26 mouse cellular contexts compared by ENCODE assay signal in the genomic region with DNA sequence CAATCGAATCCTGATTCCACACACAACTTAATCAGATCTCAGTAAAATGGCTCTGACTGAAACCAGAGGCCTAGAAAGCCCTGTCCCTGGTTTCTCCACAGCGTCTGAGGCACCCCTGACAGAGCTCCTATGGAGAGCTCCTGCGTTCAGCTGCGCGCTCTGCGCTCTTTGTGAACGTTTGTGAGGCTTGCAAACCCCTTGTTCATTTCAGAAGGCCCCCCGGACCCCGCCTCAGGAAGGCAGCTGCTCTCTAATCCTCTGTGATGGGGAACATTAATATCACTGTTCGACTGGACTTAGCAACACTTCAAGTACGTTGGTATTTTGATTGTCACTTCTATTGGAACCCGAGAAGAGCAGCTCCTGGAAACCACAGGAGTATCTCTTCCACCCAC.
A peak's percentile ranks its signal among the peaks of the same experiment; 100 is the strongest.
DNase-seq lines count a peak whose midpoint lies in the region; ATAC-seq and TF ChIP-seq lines count a peak whose summit lies in the region.
"Had no signal": no experiment of that assay in that cellular context is flagged by ENCODE, and none has a peak within 500 bp of the region (broad histone marks: within the 10 kb centered on the region; RNA-seq: fewer than 3 reads in every experiment).

No protein-coding gene starts in this region.

- peak overlapping the region; percentile 73 for H3K27ac ChIP-seq in forebrain, embryonic 10.5 days
- H3K27ac ChIP-seq in forebrain, embryonic 12.5 days: no peak overlapping the region
- 0 out of 2 replicates have a peak overlapping the region, but pooled peaks have one; percentile 16 for H3K27ac ChIP-seq in heart, embryonic 13.5 days (replicated peaks)
- H3K27ac ChIP-seq in heart, embryonic 11.5 days (ENCODE audit: low read depth, low read length): no peak overlapping the region
- H3K27ac ChIP-seq in midbrain, embryonic 10.5 days (replicated peaks): peak overlapping the region; percentile 81
- H3K27ac ChIP-seq in midbrain, postnatal 0 days (ENCODE audit: low read depth, low read length): no peak overlapping the region
- H3K27ac ChIP-seq in midbrain, embryonic 14.5 days (replicated peaks; ENCODE audit: low read depth, low read length): no peak overlapping the region; the same call in 1 of the 2 replicates
- no peak overlapping the region for H3K27ac ChIP-seq in midbrain, embryonic 16.5 days (ENCODE audit: low read length)
- H3K27ac ChIP-seq: embryonic facial prominence, embryonic 12.5 days; embryonic facial prominence, embryonic 15.5 days; heart, adult 2 months; hindbrain, embryonic 13.5 days; hindbrain, postnatal 0 days had no signal

- 36% methylated on average over 12 of the region's 12 CpGs for WGBS in forebrain, embryonic 10.5 days
- 29% methylated on average over 12 of the region's 12 CpGs for WGBS in forebrain, embryonic 12.5 days
- 49% methylated on average over 12 of the region's 12 CpGs for WGBS in heart, embryonic 13.5 days
- 49% methylated on average over 12 of the region's 12 CpGs for WGBS in heart, embryonic 11.5 days (ENCODE audit: insufficient replicate concordance)
- WGBS in midbrain, embryonic 10.5 days: 25% methylated on average over 12 of the region's 12 CpGs
- 30% methylated on average over 12 of the region's 12 CpGs for WGBS in midbrain, postnatal 0 days
- WGBS in midbrain, embryonic 14.5 days: 13% methylated on average over 12 of the region's 12 CpGs
- 16% methylated on average over 12 of the region's 12 CpGs for WGBS in midbrain, embryonic 16.5 days

- TF ChIP-seq CTCF in midbrain, postnatal 0 days (IDR thresholded peaks at IDR 0.05): no peak

- H3K4me2 ChIP-seq in forebrain, embryonic 12.5 days: no peak overlapping the region
- peak overlapping the region; percentile 63 for H3K4me2 ChIP-seq in heart, embryonic 13.5 days
- H3K4me2 ChIP-seq in heart, embryonic 11.5 days: no peak overlapping the region
- H3K4me2 ChIP-seq in midbrain, postnatal 0 days (ENCODE audit: low read depth, low read length, poor library complexity, severe bottlenecking): no peak overlapping the region
- no peak overlapping the region for H3K4me2 ChIP-seq in midbrain, embryonic 14.5 days (ENCODE audit: low read length)
- H3K4me2 ChIP-seq in midbrain, embryonic 16.5 days (ENCODE audit: low read length): no peak overlapping the region
- H3K4me2 ChIP-seq: embryonic facial prominence, embryonic 15.5 days had no signal

- H3K4me3 ChIP-seq in forebrain, embryonic 10.5 days: no peak overlapping the region
- H3K4me3 ChIP-seq in forebrain, embryonic 12.5 days (replicated peaks): no peak overlapping the region
- no peak overlapping the region for H3K4me3 ChIP-seq in heart, embryonic 13.5 days
- no peak overlapping the region for H3K4me3 ChIP-seq in heart, embryonic 11.5 days (ENCODE audit: low read depth, low read length)
- H3K4me3 ChIP-seq in midbrain, embryonic 10.5 days: no peak overlapping the region
- no peak overlapping the region for H3K4me3 ChIP-seq in midbrain, postnatal 0 days (ENCODE audit: low read depth, low read length)
- H3K4me3 ChIP-seq in midbrain, embryonic 14.5 days (replicated peaks; ENCODE audit: low read depth, low read length): no peak overlapping the region
- H3K4me3 ChIP-seq in midbrain, embryonic 16.5 days (ENCODE audit: low read depth, low read length): no peak overlapping the region
- H3K4me3 ChIP-seq: embryonic facial prominence, embryonic 12.5 days; embryonic facial prominence, embryonic 15.5 days; heart, adult 2 months; hindbrain, embryonic 13.5 days had no signal

- no peak for ATAC-seq in forebrain, embryonic 12.5 days (ENCODE audit: low FRiP score)
- no peak for ATAC-seq in heart, embryonic 13.5 days (ENCODE audit: extremely low read depth, insufficient number of reproducible peaks, low FRiP score, low TSS enrichment)
- ATAC-seq in heart, embryonic 11.5 days (replicated peaks; ENCODE audit: insufficient number of reproducible peaks, low FRiP score, low TSS enrichment): no peak
- no peak for ATAC-seq in midbrain, postnatal 0 days (ENCODE audit: low FRiP score)
- ATAC-seq in midbrain, embryonic 14.5 days (ENCODE audit: low FRiP score, low TSS enrichment): no peak
- no peak for ATAC-seq in midbrain, embryonic 16.5 days
- ATAC-seq: forebrain, embryonic 14.5 days; hindbrain, postnatal 0 days; inflammation-experienced regulatory T-cells, adult 6 months; intestine, embryonic 16.5 days; Patski had no signal

- peaks cover 19% of the 10 kb centered on the region for H3K4me1 ChIP-seq in forebrain, embryonic 10.5 days
- H3K4me1 ChIP-seq in forebrain, embryonic 12.5 days: peaks cover 21% of the 10 kb centered on the region
- H3K4me1 ChIP-seq in heart, embryonic 13.5 days: peaks cover 18% of the 10 kb centered on the region
- peaks cover 8% of the 10 kb centered on the region; the same call in 1 of the 2 replicates for H3K4me1 ChIP-seq in heart, embryonic 11.5 days (ENCODE audit: control insufficient read depth, insufficient read depth, low read length)
- peaks cover 26% of the 10 kb centered on the region for H3K4me1 ChIP-seq in midbrain, embryonic 10.5 days
- 0 out of 2 replicates have a peak, but pooled peaks cover 3% of the 10 kb centered on the region for H3K4me1 ChIP-seq in midbrain, postnatal 0 days (ENCODE audit: insufficient read depth, low read length)
- peaks cover 16% of the 10 kb centered on the region for H3K4me1 ChIP-seq in midbrain, embryonic 14.5 days (ENCODE audit: control insufficient read depth, insufficient read depth, low read length)
- peaks cover 9% of the 10 kb centered on the region for H3K4me1 ChIP-seq in midbrain, embryonic 16.5 days (ENCODE audit: control insufficient read depth, insufficient read depth, low read length)

- no peaks in the 10 kb centered on the region for H3K9me3 ChIP-seq in forebrain, embryonic 10.5 days
- H3K9me3 ChIP-seq in forebrain, embryonic 12.5 days: no peaks in the 10 kb centered on the region
- no peaks in the 10 kb centered on the region for H3K9me3 ChIP-seq in heart, embryonic 13.5 days
- no peaks in the 10 kb centered on the region for H3K9me3 ChIP-seq in heart, embryonic 11.5 days (replicated peaks; ENCODE audit: control insufficient read depth, low read length)
- peaks cover 6% of the 10 kb centered on the region; the same call in 1 of the 2 replicates for H3K9me3 ChIP-seq in midbrain, embryonic 10.5 days (replicated peaks)
- H3K9me3 ChIP-seq in midbrain, postnatal 0 days (ENCODE audit: low read length): no peaks in the 10 kb centered on the region
- H3K9me3 ChIP-seq in midbrain, embryonic 14.5 days (ENCODE audit: control insufficient read depth, low read length): no peaks in the 10 kb centered on the region
- no peaks in the 10 kb centered on the region for H3K9me3 ChIP-seq in midbrain, embryonic 16.5 days (replicated peaks; ENCODE audit: control insufficient read depth, low read length, poor library complexity, severe bottlenecking)
- H3K9me3 ChIP-seq: embryonic facial prominence, embryonic 12.5 days; embryonic facial prominence, embryonic 15.5 days; G1E; heart, embryonic 12.5 days; hindbrain, embryonic 10.5 days; hindbrain, embryonic 13.5 days had no signal

- H3K36me3 ChIP-seq in forebrain, embryonic 10.5 days (replicated peaks): no peaks in the 10 kb centered on the region
- H3K36me3 ChIP-seq in forebrain, embryonic 12.5 days (replicated peaks): no peaks in the 10 kb centered on the region
- H3K36me3 ChIP-seq in heart, embryonic 13.5 days: no peaks in the 10 kb centered on the region
- no peaks in the 10 kb centered on the region for H3K36me3 ChIP-seq in heart, embryonic 11.5 days (ENCODE audit: control insufficient read depth, insufficient read depth, low read length)
- H3K36me3 ChIP-seq in midbrain, embryonic 10.5 days: no peaks in the 10 kb centered on the region
- H3K36me3 ChIP-seq in midbrain, postnatal 0 days (ENCODE audit: insufficient read depth, low read length): no peaks in the 10 kb centered on the region
- no peaks in the 10 kb centered on the region for H3K36me3 ChIP-seq in midbrain, embryonic 14.5 days (ENCODE audit: control insufficient read depth, insufficient read depth, low read length)
- no peaks in the 10 kb centered on the region for H3K36me3 ChIP-seq in midbrain, embryonic 16.5 days (ENCODE audit: control insufficient read depth, insufficient read depth, low read length)
- H3K36me3 ChIP-seq: embryonic facial prominence, embryonic 12.5 days; embryonic facial prominence, embryonic 15.5 days; G1E; heart, embryonic 12.5 days; hindbrain, embryonic 10.5 days; hindbrain, embryonic 13.5 days had no signal

- no peak for DNase-seq in forebrain, embryonic 10.5 days (ENCODE audit: extremely low spot score, low spot score)
- DNase-seq in midbrain, embryonic 10.5 days (ENCODE audit: low spot score): no peak
- DNase-seq in midbrain, postnatal 0 days (ENCODE audit: low spot score): no peak
- peak; percentile 37 for DNase-seq in midbrain, embryonic 14.5 days
- DNase-seq: adrenal gland, postnatal 10 days; cerebellum, adult 11 months; cerebellum, adult 2 months; cerebellum, adult 9-11 months; cerebellum, postnatal 25 days; gastrocnemius, postnatal 25 days had no signal

- H3K27me3 ChIP-seq in forebrain, embryonic 10.5 days (ENCODE audit: poor library complexity, severe bottlenecking): peaks cover 89% of the 10 kb centered on the region
- H3K27me3 ChIP-seq in forebrain, embryonic 12.5 days: peaks cover 47% of the 10 kb centered on the region
- peaks cover 40% of the 10 kb centered on the region for H3K27me3 ChIP-seq in heart, embryonic 13.5 days (replicated peaks)
- H3K27me3 ChIP-seq in heart, embryonic 11.5 days (ENCODE audit: control insufficient read depth, insufficient read depth, low read length): peaks cover 15% of the 10 kb centered on the region
- H3K27me3 ChIP-seq in midbrain, embryonic 10.5 days (ENCODE audit: low read depth, poor library complexity, severe bottlenecking): peaks cover 93% of the 10 kb centered on the region
- 0 out of 2 replicates have a peak, but pooled peaks cover 7% of the 10 kb centered on the region for H3K27me3 ChIP-seq in midbrain, postnatal 0 days (ENCODE audit: insufficient read depth, low read length)
- H3K27me3 ChIP-seq in midbrain, embryonic 14.5 days (ENCODE audit: control insufficient read depth, insufficient read depth, low read length): peaks cover 3% of the 10 kb centered on the region; the same call in 1 of the 2 replicates
- no peaks in the 10 kb centered on the region for H3K27me3 ChIP-seq in midbrain, embryonic 16.5 days (ENCODE audit: control insufficient read depth, insufficient read depth, low read depth, low read length)
- H3K27me3 ChIP-seq: embryonic facial prominence, embryonic 15.5 days had no signal

- H3K9ac ChIP-seq in forebrain, embryonic 12.5 days: no peak overlapping the region
- no peak overlapping the region for H3K9ac ChIP-seq in heart, embryonic 13.5 days
- no peak overlapping the region for H3K9ac ChIP-seq in heart, embryonic 11.5 days (ENCODE audit: low read depth, low read length)
- no peak overlapping the region for H3K9ac ChIP-seq in midbrain, postnatal 0 days (replicated peaks; ENCODE audit: low read length, poor library complexity, severe bottlenecking)
- no peak overlapping the region for H3K9ac ChIP-seq in midbrain, embryonic 14.5 days (replicated peaks; ENCODE audit: low read length)
- H3K9ac ChIP-seq in midbrain, embryonic 16.5 days (ENCODE audit: low read depth, low read length): no peak overlapping the region
- H3K9ac ChIP-seq: embryonic facial prominence, embryonic 12.5 days; embryonic facial prominence, embryonic 15.5 days; hindbrain, embryonic 13.5 days had no signal

Comparison
In these comparisons a context has a peak if more than half of its experiments do, and no peak if none do; other contexts are left out.
1. H3K27ac ChIP-seq: peak in forebrain, embryonic 10.5 days (single experiment), heart, embryonic 13.5 days (single experiment) and midbrain, embryonic 10.5 days (single experiment); none in forebrain, embryonic 12.5 days (single experiment), heart, embryonic 11.5 days (single experiment), midbrain, postnatal 0 days (single experiment), midbrain, embryonic 14.5 days (single experiment) and midbrain, embryonic 16.5 days (single experiment).